Mouse (Mus musculus) layer of hippocampus, adult 9-11 months (tissue): ENCODE measurements around the gene Paxbp1.

Experiments used
- DNase-seq: peaks from one replicate; pipeline ENCODE4 v3.0.0; 2022

Paxbp1 gene

GRCm38 (mm10) chr16:91053599-91053998, 9.3 kb upstream of the Paxbp1 start:
- DNase-seq, result no peak

- DNase-seq, result no peak
Measured at GRCm38 (mm10) chr16:91045511-91045910, 1.2 kb upstream of the Paxbp1 start.

- peak; percentile 39 for DNase-seq
Measured at GRCm38 (mm10) chr16:91043461-91044248, 688 bp downstream of the Paxbp1 start.

GRCm38 (mm10) chr16:91042640-91043039, 1.7 kb downstream of the Paxbp1 start:
- no peak for DNase-seq

DNA sequence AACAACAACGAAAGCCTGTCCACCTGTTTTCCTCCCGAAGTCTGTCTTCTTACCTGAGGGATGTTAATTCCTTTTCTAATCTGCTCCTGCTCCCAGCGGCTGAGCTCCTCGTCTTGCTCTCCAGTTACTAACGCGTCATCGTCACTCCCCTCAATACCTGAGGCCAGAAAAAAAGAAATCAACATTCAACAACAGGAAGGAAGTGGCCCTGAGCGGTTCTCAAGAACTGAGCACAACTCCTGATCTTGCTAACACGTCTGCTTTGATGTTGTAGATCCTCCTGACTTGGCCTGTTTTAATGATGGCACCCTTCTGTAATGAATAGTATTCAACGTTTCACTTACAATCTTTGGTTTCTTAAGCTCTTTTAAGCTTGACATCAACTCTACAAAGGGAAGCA, 8.5 kb downstream of the Paxbp1 start:
- no peak for DNase-seq

- DNase-seq, result no peak
Measured at GRCm38 (mm10) chr16:91030751-91031150, 13.6 kb downstream of the Paxbp1 start.

DNA sequence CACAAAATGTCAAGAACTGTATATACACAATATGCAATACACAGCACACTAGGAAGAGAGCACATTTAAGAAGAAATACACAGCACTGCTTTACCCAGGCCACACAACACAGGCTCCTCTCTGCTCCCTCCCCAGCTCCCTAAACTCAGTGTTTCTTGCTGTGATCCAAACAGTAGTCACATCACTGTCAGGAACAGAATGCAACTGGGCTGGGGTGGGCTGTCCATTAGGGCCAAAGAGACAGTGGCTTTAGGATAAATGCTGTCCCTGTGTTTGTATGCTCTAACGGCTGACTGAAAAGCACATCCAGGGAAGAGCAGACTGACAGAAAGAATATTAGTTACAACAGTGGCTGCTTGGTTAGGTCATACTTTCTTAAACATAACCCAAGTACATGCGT, 14.4 kb downstream of the Paxbp1 start:
- DNase-seq, result no peak

GRCm38 (mm10) chr16:91029161-91029743, 15.1 kb downstream of the Paxbp1 start:
- no peak for DNase-seq

DNA sequence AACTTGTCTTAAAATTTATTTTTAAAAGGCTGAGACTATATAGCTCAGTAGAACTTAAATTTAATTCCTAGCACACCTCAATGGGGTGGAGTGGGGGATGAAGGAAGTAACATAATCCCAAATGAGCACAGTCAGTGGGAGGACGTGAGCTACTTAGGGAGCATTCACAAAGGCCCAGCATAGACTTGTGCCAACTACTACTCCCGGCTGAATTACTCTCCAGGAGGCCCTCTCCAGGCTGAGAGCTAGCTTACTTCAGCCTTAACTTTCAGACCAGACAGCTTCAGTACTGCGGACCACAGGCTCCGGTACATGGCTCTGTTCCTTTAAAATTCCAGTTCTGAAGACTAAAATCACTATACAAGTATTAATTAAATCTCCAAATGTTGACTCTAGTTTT, 18.1 kb downstream of the Paxbp1 start:
- no peak for DNase-seq

GRCm38 (mm10) chr16:91023384-91023783, 21.0 kb downstream of the Paxbp1 start:
- no peak for DNase-seq

DNA sequence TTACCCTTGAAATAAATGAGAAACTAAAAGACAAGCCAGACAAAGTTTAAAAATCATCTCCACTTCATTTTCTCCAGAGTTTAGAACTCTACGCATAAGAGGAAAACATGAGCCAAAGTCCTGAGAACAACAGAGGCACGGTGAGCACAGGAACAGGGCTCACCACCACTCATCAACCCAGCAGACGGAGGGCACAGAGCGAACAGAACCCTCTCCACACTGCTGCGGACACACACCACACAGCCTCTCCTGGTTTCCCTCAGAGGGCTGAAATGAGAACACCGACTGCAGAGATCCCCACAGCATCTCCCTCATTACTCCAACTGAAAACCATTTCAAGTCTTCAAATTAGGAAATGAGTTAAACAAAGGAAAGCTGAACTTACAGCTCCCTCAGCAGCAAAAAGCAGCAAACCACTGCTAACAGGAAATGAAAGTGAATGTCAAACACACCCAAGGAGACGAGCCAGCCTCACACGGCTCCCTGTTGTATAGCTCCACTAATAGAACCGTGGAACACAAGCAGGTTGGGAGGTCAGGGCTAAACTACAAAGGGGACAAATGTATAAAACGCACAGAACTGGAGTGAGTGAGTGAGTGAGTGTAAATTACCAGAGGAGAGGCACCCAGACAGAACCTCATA, 23.4 kb downstream of the Paxbp1 start:
- DNase-seq, result no peak

DNA sequence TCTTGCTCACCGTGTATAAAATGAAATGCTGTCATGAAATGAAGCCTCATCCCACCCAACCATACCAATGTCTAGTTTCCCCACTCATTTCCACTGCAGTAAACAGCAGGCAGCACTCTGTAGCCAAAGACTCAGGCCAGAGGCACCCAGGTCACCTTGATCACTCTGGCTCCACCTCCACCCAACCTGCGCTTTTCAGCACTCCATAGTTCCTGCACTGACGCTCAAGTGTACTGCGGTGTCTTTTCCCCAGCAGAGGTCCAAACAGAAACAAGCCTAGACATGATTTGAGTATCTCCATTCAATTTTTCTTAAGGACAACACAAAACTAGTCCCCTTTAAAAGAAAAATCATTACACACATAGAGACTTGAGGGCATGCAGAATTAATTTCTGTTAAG, 24.9 kb downstream of the Paxbp1 start:
- DNase-seq, result no peak

DNA sequence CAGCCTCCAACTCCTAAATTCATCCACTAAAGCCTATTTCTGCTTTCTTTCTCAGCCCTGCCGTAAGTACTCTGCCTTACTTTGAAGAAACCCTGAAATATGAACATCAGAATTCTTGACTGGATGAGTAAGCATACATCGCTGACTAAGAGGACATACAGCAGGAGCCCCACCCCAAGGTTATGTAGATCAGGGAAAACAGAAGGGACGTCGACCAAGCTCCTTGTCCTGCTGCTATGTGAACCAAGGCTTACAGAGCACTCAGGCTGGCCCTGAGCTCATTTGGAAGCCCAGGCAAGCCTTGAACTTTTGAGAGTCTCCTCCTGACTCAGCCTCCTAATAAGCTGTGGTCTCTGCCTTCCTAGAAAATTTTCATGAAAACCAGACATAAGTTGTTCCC, 28.6 kb downstream of the Paxbp1 start:
- no peak for DNase-seq

DNA sequence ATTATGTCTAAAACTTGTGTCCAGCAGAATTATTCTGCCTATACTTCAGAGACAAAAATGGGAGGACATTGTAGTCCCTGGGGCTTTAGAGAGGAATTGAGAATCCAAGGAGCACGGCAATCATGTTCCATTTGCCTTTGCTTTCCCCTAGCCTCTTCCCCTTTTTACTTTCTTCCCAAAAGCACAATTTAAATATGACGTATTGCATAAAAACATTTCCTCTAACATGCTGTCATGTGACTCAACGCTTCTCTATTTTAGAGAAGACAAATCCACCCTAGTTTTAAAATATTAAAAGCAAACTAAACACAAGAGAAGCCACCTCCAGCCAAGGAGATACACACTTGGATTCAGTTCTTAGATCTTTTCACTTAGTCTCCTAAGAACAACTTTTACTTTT, 32.5 kb downstream of the Paxbp1 start:
- DNase-seq, result no peak

GRCm38 (mm10) chr16:91011021-91011683, 33.2 kb downstream of the Paxbp1 start, which contains the start of gene Synj1:
Gene Synj1, minus strand, starts transcription at chr16:91011308.
- peak; percentile 95 for DNase-seq

GRCm38 (mm10) chr16:91010581-91011020, 33.7 kb downstream of the Paxbp1 start:
- DNase-seq, result peak; percentile 41

DNA sequence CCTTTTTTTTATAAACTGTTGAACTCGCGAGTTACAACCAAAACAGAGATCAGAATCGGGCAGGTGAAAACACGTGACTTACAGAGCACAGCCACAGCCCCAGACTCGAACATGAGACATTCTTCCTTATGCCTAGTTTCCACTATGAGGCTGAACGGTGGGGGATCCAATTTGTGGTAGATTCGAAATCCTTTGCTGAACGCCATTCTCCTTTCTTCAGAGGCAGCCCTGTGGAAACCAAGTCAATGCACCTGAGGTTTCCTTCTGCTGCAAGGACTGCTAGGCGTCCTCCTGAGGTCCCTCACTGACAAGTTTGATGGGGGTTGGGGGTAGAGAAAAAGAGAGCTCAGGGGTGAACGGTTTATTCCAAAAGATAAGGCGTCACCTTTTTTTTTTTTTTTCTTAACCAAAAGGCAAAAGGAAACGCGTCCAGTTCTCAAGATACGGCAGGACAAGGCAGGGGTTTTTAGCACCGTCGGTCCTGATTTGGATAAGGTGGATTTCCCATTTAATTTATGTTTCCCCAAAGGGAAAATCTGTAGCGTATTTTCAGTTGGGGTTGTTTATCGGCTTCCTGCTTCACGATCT, 34.3 kb downstream of the Paxbp1 start:
- DNase-seq, result no peak

DNA sequence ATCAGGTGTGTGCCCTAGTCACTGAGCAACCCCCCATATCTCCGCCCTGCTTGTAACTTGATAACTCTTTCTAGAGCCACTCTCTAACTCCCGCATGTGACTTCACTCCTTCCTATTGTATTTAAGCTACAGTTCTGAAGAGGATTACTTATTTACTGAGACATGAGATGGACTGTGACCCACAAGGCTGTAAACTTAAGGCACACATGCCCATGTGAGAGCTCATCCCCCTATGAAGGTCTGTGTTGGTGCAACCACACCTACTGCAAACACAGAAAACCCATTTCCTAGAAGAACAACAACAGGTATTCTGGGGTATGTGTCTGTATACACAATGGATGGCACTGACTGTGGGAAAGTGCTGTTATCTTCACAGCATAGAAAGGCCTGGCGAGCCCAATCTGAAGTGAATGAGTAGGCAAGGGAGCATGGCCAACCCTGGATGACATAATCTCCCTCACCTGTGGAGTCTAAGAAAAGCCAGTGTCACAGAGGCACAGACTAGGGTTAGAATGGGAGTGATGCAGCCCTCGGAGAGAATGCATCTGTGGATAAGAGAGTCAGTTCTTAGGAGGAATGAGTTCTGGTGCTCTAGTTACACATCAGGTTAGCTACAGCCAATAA, 39.3 kb downstream of the Paxbp1 start:
- no peak for DNase-seq

DNA sequence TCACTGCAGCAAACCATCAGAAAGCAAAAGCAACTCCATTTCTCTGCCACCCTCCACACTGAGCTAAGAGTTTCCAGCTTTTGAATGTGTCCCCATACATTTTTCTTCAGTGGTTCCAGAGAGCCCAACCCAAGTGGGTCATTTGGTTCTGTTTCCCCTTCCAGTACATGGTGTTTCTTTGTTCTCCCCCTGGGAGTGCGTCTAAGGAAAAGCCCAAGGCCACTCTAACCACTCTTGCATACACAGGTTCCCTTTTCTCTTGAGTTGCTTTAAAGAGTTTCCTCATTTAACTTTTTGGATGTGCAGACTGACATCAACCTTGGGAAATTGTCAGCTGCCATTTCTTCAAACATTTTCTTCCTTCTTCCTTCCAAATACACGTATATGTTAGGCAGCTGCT, 43.2 kb downstream of the Paxbp1 start:
- DNase-seq, result no peak

DNA sequence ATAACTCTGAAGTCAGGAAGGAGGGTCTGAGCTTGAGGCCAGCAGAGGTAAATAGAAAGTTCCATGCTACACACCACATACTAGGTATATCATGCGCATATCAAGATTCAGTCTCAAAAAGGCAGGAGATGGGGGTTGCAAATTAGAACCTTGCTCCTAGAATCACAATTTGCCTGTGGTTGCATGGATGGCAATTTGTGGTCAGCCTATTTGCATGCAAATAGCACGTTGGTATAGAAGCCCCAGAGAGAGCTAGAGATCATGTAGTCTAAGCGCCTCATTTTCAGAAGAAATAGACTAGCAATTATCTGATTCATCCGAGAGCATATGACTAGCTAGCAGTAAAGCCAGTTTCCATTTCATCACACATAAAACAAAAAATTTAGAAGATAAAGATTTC, 44.5 kb downstream of the Paxbp1 start:
- DNase-seq, result no peak

- peak; percentile 47 for DNase-seq
Measured at GRCm38 (mm10) chr16:90997822-90998221, 46.5 kb downstream of the Paxbp1 start.
